Mouse (Mus musculus) adrenal gland, adult 2 months (tissue): ENCODE measurements around the gene Hunk. TPM values are rescaled to one million over a fixed set of nuclear protein-coding genes. Genes with fewer than 3 reads are reported as not detected.

Source experiments
- DNase-seq: peaks from one replicate; pipeline ENCODE4 v3.0.0; 2021
- polyA plus RNA-seq: library from polyadenylated mRNA; depleted of rRNA; stranded (reverse); fragments of >200 nt; gene quantifications from 2 replicates; pipeline ENCODE4 v1.2.3, GENCODE M21; 2012
- total RNA-seq, 2 experiments: library from RNA; stranded (reverse); gene quantifications; 2 replicates each; pipeline ENCODE4 v1.2.3; 2021

Gene Hunk
- total and polyA plus RNA-seq, 3 experiments: 2.7 to 6.4 (median 2.8) TPM

DNA sequence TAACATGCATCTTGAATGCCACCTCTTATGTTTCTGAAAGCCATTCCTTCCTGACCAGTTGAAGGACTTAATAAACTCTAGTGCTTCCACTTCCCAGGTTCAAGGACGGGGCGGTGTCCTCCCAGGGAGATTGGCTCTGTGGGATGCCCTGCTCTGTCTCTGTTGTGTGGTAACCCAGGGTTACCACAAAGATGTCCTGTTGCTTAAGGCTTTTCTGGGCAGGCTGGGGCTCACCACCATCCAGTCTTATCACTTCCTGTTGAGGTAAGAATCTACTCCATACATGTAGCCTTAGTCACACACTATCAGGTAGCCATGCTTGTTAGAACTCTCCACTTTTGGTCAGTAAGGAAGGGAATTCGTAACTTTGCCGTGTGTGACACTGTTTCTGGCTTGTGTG lies 49.4 kb downstream of the Hunk start:
- DNase-seq: no peak

- peak; percentile 25 for DNase-seq
Measured at GRCm38 (mm10) chr16:90437276-90437675, 51.5 kb downstream of the Hunk start.

GRCm38 (mm10) chr16:90439493-90439892 lies 53.7 kb downstream of the Hunk start:
- no peak for DNase-seq

- no peak for DNase-seq
Measured at GRCm38 (mm10) chr16:90440654-90441053, 54.8 kb downstream of the Hunk start.

DNA sequence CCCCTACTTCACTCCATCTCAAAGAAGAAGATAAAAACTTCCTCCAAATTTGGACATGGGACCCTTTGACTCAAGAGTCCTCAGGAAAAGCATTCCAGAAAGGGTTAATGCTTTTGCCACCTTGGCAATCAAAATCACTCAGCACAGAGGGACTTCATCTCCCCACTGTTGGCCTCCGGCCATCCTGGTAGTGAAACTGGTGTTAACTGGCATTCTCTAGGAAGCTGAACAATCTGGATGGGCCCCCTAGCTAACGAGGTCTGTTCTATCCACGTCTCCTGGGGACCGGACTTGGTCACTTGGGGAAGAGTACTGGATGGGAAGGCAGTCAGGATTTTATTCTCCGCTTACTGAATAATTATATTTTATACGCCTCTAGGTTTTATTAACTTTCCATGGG lies 57.2 kb downstream of the Hunk start:
- no peak for DNase-seq

DNA sequence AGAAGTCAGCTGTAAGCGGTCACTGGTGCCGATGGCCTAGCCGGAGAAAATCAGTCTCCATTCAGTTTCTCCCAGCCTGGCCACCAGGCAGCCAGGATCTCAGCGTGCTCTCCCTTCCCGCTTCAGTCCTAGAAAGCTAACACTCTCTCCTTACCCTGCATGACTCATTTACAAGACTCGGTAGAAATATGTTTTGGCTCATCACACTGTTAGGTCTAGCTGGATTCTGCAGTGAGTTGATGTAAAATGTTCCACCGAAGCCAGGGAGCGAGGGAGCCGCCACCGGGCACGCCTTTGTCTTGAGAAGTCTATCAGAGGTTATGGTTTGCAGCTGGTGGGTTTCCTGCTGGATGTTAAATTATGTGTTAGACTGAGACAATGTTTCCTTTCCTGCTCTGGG lies 67.4 kb downstream of the Hunk start:
- DNase-seq: peak; percentile 11

DNA sequence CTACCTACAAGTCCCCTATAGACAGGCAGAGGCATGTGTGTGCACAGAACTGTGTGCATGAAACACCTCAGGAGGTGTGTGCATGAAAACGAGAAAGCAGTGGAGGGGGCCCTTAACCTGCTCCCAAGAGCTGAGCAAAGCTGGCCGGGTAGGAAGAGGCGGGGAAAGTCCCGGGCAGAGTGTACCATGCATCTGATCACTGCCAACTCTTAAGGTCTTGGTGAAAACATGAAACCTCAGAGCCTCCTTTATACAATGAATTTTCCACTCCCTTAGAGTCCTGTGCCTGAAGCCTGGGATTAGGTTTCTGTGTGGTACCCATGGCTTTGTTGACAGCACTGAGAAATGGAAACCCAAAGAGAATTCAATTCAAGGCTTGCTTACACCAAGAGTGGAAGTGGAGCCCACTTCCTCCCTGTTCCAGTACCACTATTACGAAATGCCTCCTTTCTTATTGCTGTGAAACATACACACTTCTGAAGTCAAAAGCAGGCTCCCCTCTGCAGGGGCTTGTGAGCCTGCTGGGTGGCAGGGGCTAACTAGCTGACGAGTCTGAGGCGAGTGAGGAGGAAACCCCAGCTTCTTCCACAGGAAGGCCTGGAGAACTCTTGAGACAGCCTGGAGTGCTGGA lies 70.8 kb downstream of the Hunk start:
- no peak for DNase-seq

- DNase-seq: peak; percentile 37
Measured at GRCm38 (mm10) chr16:90458899-90459610, 73.2 kb downstream of the Hunk start.

DNA sequence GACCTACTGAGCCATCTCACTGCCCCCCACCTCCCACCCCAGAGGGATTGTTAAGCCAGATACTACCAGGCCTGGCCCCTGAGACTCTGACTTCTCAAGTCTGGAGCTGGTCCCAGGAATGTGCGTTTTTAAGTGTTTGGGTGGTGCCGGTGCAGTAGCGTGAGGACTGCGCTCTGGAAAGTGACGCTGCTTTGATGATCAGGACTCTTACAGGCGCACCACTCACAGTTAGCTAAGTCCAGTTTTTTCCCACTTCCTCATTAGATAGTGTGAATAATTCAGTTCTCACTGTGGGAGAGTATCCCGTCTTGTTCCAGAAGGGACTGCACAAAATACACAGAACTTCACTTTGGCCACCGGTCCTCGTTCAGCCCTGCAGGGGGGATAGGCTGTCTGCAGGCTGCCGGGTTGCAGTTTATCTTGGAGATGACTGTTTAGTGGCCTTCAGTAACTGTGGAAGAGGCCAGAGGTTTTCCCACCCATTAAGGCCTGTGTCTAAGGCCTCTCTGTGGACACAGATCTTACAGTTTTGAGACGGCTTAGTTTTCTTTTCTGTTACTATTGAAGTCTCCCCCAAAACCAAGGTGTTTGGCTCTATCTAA lies 75.6 kb downstream of the Hunk start:
- peak; percentile 54 for DNase-seq

DNA sequence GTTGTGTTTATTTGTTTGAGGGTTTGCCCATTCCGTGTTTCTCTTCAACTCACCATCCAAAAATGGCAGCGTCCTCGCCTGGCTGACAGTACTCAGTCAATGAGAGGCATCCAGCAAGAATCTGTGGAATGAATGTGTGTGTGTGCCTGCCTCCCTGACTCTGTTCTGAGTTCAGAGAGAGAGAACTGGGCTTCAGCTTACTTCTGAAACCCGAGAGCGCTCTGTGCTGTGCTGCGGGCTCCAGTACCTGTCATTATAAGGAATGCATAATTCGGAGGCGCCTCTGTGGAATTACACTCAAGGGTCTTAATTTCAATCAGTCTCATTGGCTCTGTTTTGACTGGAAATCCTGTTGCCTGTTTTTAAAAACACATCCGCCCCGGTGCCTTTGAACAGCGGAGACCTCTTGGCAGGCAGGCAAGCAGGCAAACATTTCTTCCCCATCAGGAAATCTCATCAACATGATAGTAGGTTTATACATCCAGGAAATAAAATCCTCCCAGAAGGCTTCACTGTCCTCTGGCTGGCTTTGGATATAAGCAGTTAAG lies 77.0 kb downstream of the Hunk start:
- DNase-seq: no peak

DNA sequence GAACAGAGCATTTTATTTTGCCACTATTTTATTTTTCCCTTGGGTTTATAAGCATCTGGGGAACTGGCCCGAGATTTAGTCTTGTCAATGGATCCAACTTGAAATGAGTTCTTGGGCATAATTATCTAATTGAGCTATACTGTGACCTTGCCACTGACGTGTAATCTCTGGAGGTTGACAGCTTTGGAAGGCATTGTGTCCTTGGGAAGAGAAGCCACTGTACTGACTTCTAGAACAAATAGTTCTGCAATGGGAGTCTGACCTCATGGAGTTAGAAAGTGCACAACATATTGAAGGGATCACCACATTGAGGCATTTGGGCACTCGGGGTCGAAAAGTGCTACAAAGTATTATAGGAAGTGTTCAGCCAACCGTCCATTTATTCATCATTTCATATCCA lies 79.3 kb downstream of the Hunk start:
- peak; percentile 13 for DNase-seq

GRCm38 (mm10) chr16:90468286-90468685 lies 82.5 kb downstream of the Hunk start:
- no peak for DNase-seq

- no peak for DNase-seq
Measured at GRCm38 (mm10) chr16:90475701-90476229, 90.0 kb downstream of the Hunk start.

DNA sequence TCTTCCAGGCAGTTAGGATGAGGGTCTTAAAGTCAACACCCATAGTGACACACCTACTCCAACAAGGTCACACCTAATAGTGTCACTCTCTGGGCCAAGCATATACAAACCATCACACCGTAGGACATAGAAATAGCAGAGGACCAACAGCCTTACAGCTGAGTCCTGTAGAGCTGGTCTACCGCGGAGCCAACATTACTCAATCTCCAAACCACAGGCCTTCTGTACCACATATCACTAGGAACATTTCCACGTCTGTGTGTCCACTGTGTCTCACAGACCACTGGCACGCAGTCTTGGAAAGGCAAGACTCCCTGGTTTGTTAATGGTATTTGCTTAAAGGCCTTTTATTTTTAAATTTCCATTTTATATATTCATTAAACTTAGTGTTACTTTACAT lies 95.8 kb downstream of the Hunk start:
- no peak for DNase-seq

DNA sequence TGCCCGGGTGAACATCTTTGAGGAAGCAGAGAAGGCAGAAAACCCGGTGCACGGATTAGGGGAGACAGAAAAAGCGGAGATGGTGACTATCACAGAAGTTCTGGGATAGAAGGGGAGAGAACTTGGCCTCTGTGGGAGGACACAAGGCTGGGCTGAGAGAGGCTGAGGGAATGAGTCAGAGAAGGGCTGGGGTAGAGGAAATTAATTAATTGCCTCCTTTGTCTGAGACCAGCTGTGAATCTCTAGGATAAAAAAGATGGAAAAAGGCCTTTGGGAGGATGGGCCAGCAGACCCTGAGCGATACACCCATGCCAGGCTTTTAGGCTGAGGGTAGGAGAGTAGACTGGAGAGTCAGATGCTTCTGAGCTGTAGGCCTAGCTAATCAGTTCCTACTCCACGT lies 97.5 kb downstream of the Hunk start:
- no peak for DNase-seq

DNA sequence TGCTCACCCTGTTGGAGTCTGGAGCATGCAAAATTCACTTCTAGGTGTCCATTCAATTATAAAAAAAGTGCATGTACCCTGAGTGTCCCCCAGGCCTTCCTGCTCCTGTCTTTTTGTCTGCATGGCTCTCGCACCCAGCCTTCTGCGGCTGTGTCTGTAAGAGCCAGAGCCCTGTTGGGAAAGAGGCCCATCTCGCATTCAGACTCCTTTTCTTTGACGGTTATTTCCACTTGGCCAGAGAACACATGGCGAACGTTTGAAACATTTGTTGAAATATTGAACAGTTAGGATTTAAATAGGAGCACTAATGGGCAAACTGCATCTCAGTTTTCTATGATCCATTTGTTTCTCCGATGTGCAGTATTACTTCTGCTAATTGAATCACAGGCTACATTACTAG lies 99.3 kb downstream of the Hunk start:
- DNase-seq: no peak

DNA sequence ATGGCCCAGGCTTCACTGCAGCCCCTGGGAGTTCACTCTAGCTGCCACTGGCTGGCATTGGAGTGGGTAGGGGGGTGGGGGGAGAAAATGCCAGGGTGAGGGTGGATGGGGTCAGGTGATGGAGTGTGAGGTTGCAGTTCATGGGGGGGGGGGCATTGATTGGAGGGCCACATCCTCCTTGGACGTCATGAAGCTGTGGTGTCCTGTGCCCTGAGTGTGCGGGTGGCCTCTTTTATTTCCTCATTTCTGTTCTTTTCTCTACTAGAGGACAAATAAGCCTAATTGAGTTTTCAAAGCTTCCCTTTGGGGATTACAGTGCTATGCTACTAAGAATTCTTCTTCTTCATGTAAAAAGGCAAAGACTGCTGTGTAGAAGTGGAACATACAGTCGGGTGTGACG lies 99.8 kb downstream of the Hunk start:
- DNase-seq: no peak

GRCm38 (mm10) chr16:90490066-90490465 lies 104.3 kb downstream of the Hunk start:
- DNase-seq: no peak

GRCm38 (mm10) chr16:90491898-90492499 lies 106.2 kb downstream of the Hunk start:
- DNase-seq: no peak

DNA sequence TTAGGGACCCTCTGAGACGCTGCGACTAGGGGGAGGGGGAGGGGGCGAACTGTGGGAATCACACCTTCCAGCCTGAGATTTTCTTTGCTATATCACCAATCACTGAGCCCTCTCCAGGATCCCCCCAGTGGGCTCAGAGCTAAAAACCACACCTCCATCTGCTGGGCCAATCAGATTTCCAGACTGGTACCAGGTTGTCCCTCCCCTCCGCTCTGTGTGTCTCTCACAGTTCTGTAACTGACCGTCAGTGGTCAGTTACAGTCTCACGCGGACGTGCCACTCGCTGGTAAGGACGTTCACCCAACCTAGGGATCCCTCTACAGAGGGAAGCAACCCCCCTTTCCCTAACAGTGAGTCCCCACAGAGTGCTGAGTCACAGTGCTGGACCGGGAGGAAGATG lies 111.1 kb downstream of the Hunk start:
- DNase-seq: no peak

DNA sequence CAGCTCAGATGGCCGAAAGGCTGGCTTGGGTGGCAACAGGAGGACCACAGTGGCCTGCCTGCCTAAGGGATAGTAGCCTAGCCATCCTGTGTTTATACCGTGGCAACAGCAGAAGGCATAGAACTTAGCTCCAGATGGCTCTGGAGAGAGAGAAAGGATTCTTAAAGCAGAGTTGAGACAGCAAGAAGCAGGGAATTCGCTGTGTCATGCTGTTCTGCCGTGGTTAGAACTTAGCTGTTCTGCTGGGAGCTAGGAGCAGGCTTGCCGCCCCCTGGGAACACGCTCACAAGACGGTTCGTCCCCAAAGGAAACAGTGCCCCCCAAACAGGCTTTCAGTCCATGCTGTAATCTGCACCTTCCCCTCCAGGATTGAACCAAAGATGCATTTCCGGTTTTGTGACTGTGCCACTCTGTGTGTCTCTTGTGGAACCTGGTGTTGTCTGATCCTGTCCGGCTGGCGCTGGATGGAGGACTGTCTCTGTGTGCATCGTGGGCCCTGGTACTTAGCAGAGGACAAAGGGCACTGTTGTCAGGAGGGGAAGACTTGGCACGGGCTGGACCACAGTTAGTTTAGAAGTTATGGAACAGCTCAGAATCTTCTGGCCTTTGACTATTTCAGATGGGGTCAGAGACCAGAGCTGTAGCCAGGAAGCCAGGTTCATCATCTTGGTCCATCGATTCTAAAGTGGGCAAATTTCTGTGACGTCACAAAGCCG lies 112.1 kb downstream of the Hunk start:
- DNase-seq: no peak

- no peak for DNase-seq
Measured at GRCm38 (mm10) chr16:90500809-90501208, 115.0 kb downstream of the Hunk start.
